Mouse (Mus musculus) ES-Bruce4 (cell line): ENCODE results near the gene Inka2.

Experiments used
- CTCF ChIP-seq: IDR thresholded peaks from one replicate; pipeline ENCODE4 v1.8.1; 2011; ENCODE audit warnings: low read depth, low read length
- EP300 ChIP-seq: IDR thresholded peaks from 2 replicates; pipeline ENCODE4 v1.6.1; 2011; ENCODE audit warnings: low read depth, low read length; ENCODE audit not compliant: insufficient read depth

- no peak for TF ChIP-seq CTCF
- no peak for TF ChIP-seq EP300
Observed at GRCm38 (mm10) chr3:105705061-105705549, 706 bp downstream of the Inka2 start.
